Comparison of ENCODE assay signal across 18 mouse cellular contexts in the genomic region with DNA sequence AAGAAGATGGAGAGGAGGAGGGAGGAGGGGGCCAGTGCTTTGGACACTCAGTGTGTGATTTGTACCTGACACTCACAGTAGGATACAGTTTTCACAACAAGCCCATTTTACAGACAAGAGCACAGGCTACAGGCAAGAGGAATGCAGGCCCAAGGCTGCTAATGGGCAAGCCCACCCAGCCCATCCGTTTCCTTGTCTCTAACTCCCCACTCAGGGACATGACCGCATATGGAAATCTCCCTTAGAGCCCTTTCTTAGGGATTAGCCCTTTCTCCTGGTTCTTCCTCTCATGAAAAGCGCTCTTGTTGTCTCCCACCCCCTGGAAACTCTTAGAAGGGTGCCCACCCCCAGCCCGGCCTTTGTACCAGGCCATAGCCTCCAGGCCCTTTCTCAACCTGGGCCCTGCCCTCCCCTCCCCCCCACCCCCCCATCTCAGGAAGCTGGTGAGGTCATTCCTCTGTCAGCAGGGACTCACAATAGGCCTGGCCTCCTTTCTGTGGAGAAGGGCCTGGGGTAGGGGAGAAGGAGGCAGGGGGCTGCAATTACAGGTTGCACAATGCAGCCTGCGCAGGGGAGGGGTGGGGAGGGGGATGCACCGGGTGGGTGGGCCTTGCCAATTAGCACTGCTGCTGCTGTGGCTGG. TPM values are rescaled to one million over a fixed set of nuclear protein-coding genes. Genes with fewer than 3 reads are reported as not detected.
DNase-seq lines count a peak whose midpoint lies in the region; ATAC-seq lines count a peak whose summit lies in the region.
"Had no signal": no experiment of that assay in that cellular context is flagged by ENCODE, and none has a peak within 500 bp of the region (broad histone marks: within the 10 kb centered on the region; RNA-seq: fewer than 3 reads in every experiment).

No protein-coding gene starts in this region.

- peak overlapping the region; percentile 50; the same call in 1 of the 2 replicates for H3K27ac ChIP-seq in midbrain, embryonic 12.5 days (replicated peaks)
- no peak overlapping the region for H3K27ac ChIP-seq in midbrain, embryonic 16.5 days (ENCODE audit: low read length)
- H3K27ac ChIP-seq in forebrain, embryonic 14.5 days (ENCODE audit: low read depth, low read length): peak overlapping the region; percentile 58; the same call in 1 of the 2 replicates
- no peak overlapping the region; the same call in 1 of the 2 replicates for H3K27ac ChIP-seq in midbrain, embryonic 14.5 days (replicated peaks; ENCODE audit: low read depth, low read length)
- H3K27ac ChIP-seq: limb, embryonic 13.5 days had no signal

- DNase-seq in embryo, embryonic 11 days: peak; percentile 76
- peak; percentile 74 for DNase-seq in forebrain, embryonic 14.5 days (ENCODE audit: low spot score)
- peak; percentile 43 for DNase-seq in midbrain, embryonic 14.5 days
- DNase-seq in left cerebral cortex, postnatal 25 days (ENCODE audit: low spot score in 2 of 2): no peak
- DNase-seq: adrenal gland, adult 8-10 months; cerebellum, postnatal 25 days; heart, postnatal 14 days; kidney, postnatal 14 days; lung, postnatal 14 days had no signal

- H3K9ac ChIP-seq in midbrain, embryonic 12.5 days (replicated peaks): no peak overlapping the region
- H3K9ac ChIP-seq in midbrain, embryonic 16.5 days (ENCODE audit: low read depth, low read length): no peak overlapping the region
- H3K9ac ChIP-seq in forebrain, embryonic 14.5 days (ENCODE audit: low read length): no peak overlapping the region
- H3K9ac ChIP-seq in midbrain, embryonic 14.5 days (replicated peaks; ENCODE audit: low read length): no peak overlapping the region
- H3K9ac ChIP-seq: limb, embryonic 13.5 days had no signal

- no peaks in the 10 kb centered on the region for H3K9me3 ChIP-seq in midbrain, embryonic 12.5 days
- H3K9me3 ChIP-seq in midbrain, embryonic 16.5 days (replicated peaks; ENCODE audit: control insufficient read depth, low read length, poor library complexity, severe bottlenecking): no peaks in the 10 kb centered on the region
- H3K9me3 ChIP-seq in forebrain, embryonic 14.5 days (replicated peaks; ENCODE audit: control insufficient read depth, low read length): no peaks in the 10 kb centered on the region
- H3K9me3 ChIP-seq in midbrain, embryonic 14.5 days (ENCODE audit: control insufficient read depth, low read length): no peaks in the 10 kb centered on the region
- H3K9me3 ChIP-seq: limb, embryonic 13.5 days had no signal

- H3K36me3 ChIP-seq in midbrain, embryonic 12.5 days: no peaks in the 10 kb centered on the region
- no peaks in the 10 kb centered on the region for H3K36me3 ChIP-seq in midbrain, embryonic 16.5 days (ENCODE audit: control insufficient read depth, insufficient read depth, low read length)
- H3K36me3 ChIP-seq in forebrain, embryonic 14.5 days (ENCODE audit: control insufficient read depth, insufficient read depth, low read length): no peaks in the 10 kb centered on the region
- H3K36me3 ChIP-seq in midbrain, embryonic 14.5 days (ENCODE audit: control insufficient read depth, insufficient read depth, low read length): no peaks in the 10 kb centered on the region
- H3K36me3 ChIP-seq: limb, embryonic 13.5 days had no signal

- intact Hi-C loops in left cerebral cortex, postnatal 25 days (cut with DNase I): no loop called here

- WGBS in midbrain, embryonic 12.5 days: 5% methylated on average over 6 of the region's 6 CpGs
- WGBS in midbrain, embryonic 16.5 days: 14% methylated on average over 6 of the region's 6 CpGs
- 7% methylated on average over 6 of the region's 6 CpGs for WGBS in forebrain, embryonic 14.5 days
- WGBS in midbrain, embryonic 14.5 days: 7% methylated on average over 6 of the region's 6 CpGs

- H3K27me3 ChIP-seq in midbrain, embryonic 12.5 days: peaks cover 11% of the 10 kb centered on the region; the same call in 1 of the 2 replicates
- H3K27me3 ChIP-seq in midbrain, embryonic 16.5 days (ENCODE audit: control insufficient read depth, insufficient read depth, low read depth, low read length): no peaks in the 10 kb centered on the region
- H3K27me3 ChIP-seq in forebrain, embryonic 14.5 days (replicated peaks; ENCODE audit: control insufficient read depth, insufficient read depth, low read length): no peaks in the 10 kb centered on the region
- no peaks in the 10 kb centered on the region for H3K27me3 ChIP-seq in midbrain, embryonic 14.5 days (ENCODE audit: control insufficient read depth, insufficient read depth, low read length)

- H3K4me3 ChIP-seq in midbrain, embryonic 12.5 days: no peak overlapping the region
- H3K4me3 ChIP-seq in midbrain, embryonic 16.5 days (ENCODE audit: low read depth, low read length): no peak overlapping the region
- H3K4me3 ChIP-seq in forebrain, embryonic 14.5 days (ENCODE audit: low read depth, low read length): no peak overlapping the region
- H3K4me3 ChIP-seq in midbrain, embryonic 14.5 days (replicated peaks; ENCODE audit: low read depth, low read length): no peak overlapping the region
- H3K4me3 ChIP-seq: limb, embryonic 13.5 days had no signal

- no peak overlapping the region for H3K4me2 ChIP-seq in midbrain, embryonic 12.5 days (replicated peaks)
- H3K4me2 ChIP-seq in midbrain, embryonic 16.5 days (ENCODE audit: low read length): no peak overlapping the region
- no peak overlapping the region for H3K4me2 ChIP-seq in forebrain, embryonic 14.5 days (ENCODE audit: low read length)
- H3K4me2 ChIP-seq in midbrain, embryonic 14.5 days (ENCODE audit: low read length): no peak overlapping the region
- H3K4me2 ChIP-seq: limb, embryonic 13.5 days had no signal

- ATAC-seq in midbrain, embryonic 12.5 days (ENCODE audit: low FRiP score, low read depth): peak; percentile 83
- ATAC-seq in midbrain, embryonic 16.5 days: no peak
- ATAC-seq in forebrain, embryonic 14.5 days: peak; percentile 82
- ATAC-seq in midbrain, embryonic 14.5 days (ENCODE audit: low FRiP score, low TSS enrichment): peak; percentile 63; the same call in 1 of the 2 replicates
- no peak for ATAC-seq in erythroblast, adult 5-6 weeks (replicated peaks; ENCODE audit: low FRiP score, poor library complexity, severe bottlenecking)
- ATAC-seq in megakaryocyte-erythroid progenitor cell, adult 5-6 weeks (replicated peaks; ENCODE audit: low FRiP score, low TSS enrichment, poor library complexity, severe bottlenecking): no peak
- ATAC-seq: intestine, embryonic 16.5 days; Patski had no signal

- peaks cover 23% of the 10 kb centered on the region for H3K4me1 ChIP-seq in midbrain, embryonic 12.5 days
- H3K4me1 ChIP-seq in midbrain, embryonic 16.5 days (ENCODE audit: control insufficient read depth, insufficient read depth, low read length): 0 out of 2 replicates have a peak, but pooled peaks cover 2% of the 10 kb centered on the region
- peaks cover 8% of the 10 kb centered on the region; the same call in 1 of the 2 replicates for H3K4me1 ChIP-seq in forebrain, embryonic 14.5 days (ENCODE audit: control insufficient read depth, insufficient read depth, low read length)
- H3K4me1 ChIP-seq in midbrain, embryonic 14.5 days (ENCODE audit: control insufficient read depth, insufficient read depth, low read length): peaks cover 3% of the 10 kb centered on the region; the same call in 1 of the 2 replicates

RNA-seq across cellular contexts. Expression of a gene that starts 13.8 kb away (rescaled TPM):
- 6.7 and 10.8 TPM in 2 replicates for polyA plus RNA-seq in midbrain, embryonic 12.5 days (2016; fragmentation: Nextera tagmentation; extraction: Ambion mirVana)
- 19.8 and 27.8 TPM in 2 replicates for polyA plus RNA-seq in midbrain, embryonic 16.5 days (2015; fragmentation: Nextera tagmentation; extraction: Ambion mirVana)
- 194 and 262 TPM in 2 replicates for polyA plus RNA-seq in forebrain, embryonic 14.5 days (2014; fragmentation: Nextera tagmentation; extraction: Ambion mirVana)
- polyA plus RNA-seq in midbrain, embryonic 14.5 days (2014; fragmentation: Nextera tagmentation; extraction: Ambion mirVana): 16.5 and 16.9 TPM in 2 replicates
- total RNA-seq in erythroblast, adult 5-6 weeks (2015; ENCODE audit: low replicate concordance): not detected in 2 replicates
- total RNA-seq in erythroblast, adult 5-6 weeks (2017; ENCODE audit: low replicate concordance): not detected in 2 replicates
- not detected in 2 replicates for total RNA-seq in megakaryocyte-erythroid progenitor cell, adult 5-6 weeks (2014; fragmentation: Nextera tagmentation)
- not detected in 2 replicates for total RNA-seq in megakaryocyte-erythroid progenitor cell, adult 5-6 weeks (2017)
- 100 to 1,000 TPM; 170 to 215 TPM for total RNA-seq in left cerebral cortex, postnatal 25 days (2021)
- total RNA-seq: heart, postnatal 14 days had no signal
- polyA plus RNA-seq: Patski; small intestine, adult 2 months; urinary bladder, adult 2 months had no signal

RNA-seq across cellular contexts. Expression of a gene that starts 40.7 kb away (rescaled TPM):
- polyA plus RNA-seq in midbrain, embryonic 12.5 days (2016; fragmentation: Nextera tagmentation; extraction: Ambion mirVana): 24.5 and 30.1 TPM in 2 replicates
- 8.7 and 12.2 TPM in 2 replicates for polyA plus RNA-seq in midbrain, embryonic 16.5 days (2015; fragmentation: Nextera tagmentation; extraction: Ambion mirVana)
- 8.2 and 13.6 TPM in 2 replicates for polyA plus RNA-seq in forebrain, embryonic 14.5 days (2014; fragmentation: Nextera tagmentation; extraction: Ambion mirVana)
- polyA plus RNA-seq in midbrain, embryonic 14.5 days (2014; fragmentation: Nextera tagmentation; extraction: Ambion mirVana): 10.2 and 13.5 TPM in 2 replicates
- total RNA-seq in erythroblast, adult 5-6 weeks (2015; ENCODE audit: low replicate concordance): not detected in 2 replicates
- total RNA-seq in erythroblast, adult 5-6 weeks (2017; ENCODE audit: low replicate concordance): not detected in 2 replicates
- 0.07 TPM in 1 of 2 replicates, not detected in the other for total RNA-seq in megakaryocyte-erythroid progenitor cell, adult 5-6 weeks (2014; fragmentation: Nextera tagmentation)
- not detected in 2 replicates for total RNA-seq in megakaryocyte-erythroid progenitor cell, adult 5-6 weeks (2017)
- 10 to 100 TPM; 82.1 to 84.7 TPM for total RNA-seq in left cerebral cortex, postnatal 25 days (2021)

Comparison
In these comparisons a context has a peak if more than half of its experiments do, and no peak if none do; other contexts are left out.
1. ATAC-seq: peak in midbrain, embryonic 12.5 days (single experiment), forebrain, embryonic 14.5 days (single experiment) and midbrain, embryonic 14.5 days (single experiment); none in midbrain, embryonic 16.5 days (single experiment), erythroblast, adult 5-6 weeks (single experiment) and megakaryocyte-erythroid progenitor cell, adult 5-6 weeks (single experiment).
2. H3K27ac ChIP-seq: peak in midbrain, embryonic 12.5 days (single experiment) and forebrain, embryonic 14.5 days (single experiment); none in midbrain, embryonic 16.5 days (single experiment) and midbrain, embryonic 14.5 days (single experiment).
3. DNase-seq: peak in embryo, embryonic 11 days (single experiment), forebrain, embryonic 14.5 days (single experiment) and midbrain, embryonic 14.5 days (single experiment); none in left cerebral cortex, postnatal 25 days (0 of 2).